Mouse (Mus musculus) right cerebral cortex, postnatal 14 days (tissue): ENCODE results near the gene Rd3l.
A peak's percentile ranks its signal among the peaks of the same experiment; 100 is the strongest.
"Not testable (repeated sequence)": the region's sequence is repeated elsewhere in the genome, so short reads cannot be mapped to it uniquely, and the experiment has no call there.

ENCODE experiments used
- DNase-seq: peaks from one replicate; pipeline ENCODE4 v3.0.0; 2022

Gene Rd3l

GRCm38 (mm10) chr12:111963339-111963738 lies 17.8 kb downstream of the Rd3l start:
- DNase-seq: no peak

GRCm38 (mm10) chr12:111958101-111958865 lies 22.8 kb downstream of the Rd3l start:
- peak; percentile 75 for DNase-seq

DNA sequence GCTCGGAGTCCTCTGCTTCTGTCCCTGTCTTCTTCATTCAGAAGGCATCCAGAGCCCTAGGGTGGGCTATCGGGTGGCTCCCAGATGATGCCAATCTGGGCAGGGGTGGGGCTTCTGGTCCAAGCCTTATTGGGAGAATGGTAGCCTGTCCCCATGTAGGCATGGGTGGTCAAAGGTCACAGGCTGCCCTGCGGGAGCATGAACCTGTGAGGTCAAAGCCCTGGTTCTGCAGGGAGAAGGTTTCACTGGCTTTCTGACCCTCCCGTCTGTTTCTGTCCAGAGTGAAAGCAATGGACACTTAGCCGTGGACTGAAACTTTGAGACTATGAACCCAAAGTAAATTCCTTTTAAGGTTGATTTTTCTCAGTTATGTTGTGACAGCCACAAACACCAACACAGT lies 24.9 kb downstream of the Rd3l start:
- DNase-seq: no peak

GRCm38 (mm10) chr12:111951701-111952100 lies 29.4 kb downstream of the Rd3l start:
- DNase-seq: no peak

GRCm38 (mm10) chr12:111950486-111950885 lies 30.6 kb downstream of the Rd3l start:
- no peak for DNase-seq

DNA sequence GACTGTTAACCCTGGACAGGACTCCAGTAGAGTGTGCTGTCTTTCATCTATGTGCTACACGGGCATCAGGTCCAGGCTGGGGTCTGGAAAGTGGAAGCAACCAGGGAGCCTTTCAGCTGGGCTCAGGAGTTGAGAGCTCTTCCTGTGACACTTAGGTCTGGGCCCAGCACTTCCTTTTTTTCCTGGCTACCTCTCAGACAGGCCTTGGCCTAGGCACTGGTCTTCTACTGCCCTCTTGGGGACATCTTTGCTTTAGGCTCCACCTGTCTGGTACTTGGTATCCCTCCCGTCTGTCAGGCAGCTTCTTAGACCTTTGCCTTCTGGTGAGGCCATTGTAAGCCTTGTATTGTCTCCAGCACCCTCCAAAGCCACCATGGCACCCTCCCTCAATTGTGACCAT lies 34.4 kb downstream of the Rd3l start:
- DNase-seq: peak; percentile 19

- not testable (repeated sequence) for DNase-seq
Observed at GRCm38 (mm10) chr12:111945765-111946655, 35.1 kb downstream of the Rd3l start.

GRCm38 (mm10) chr12:111945115-111945514 lies 36.0 kb downstream of the Rd3l start:
- DNase-seq: no peak

DNA sequence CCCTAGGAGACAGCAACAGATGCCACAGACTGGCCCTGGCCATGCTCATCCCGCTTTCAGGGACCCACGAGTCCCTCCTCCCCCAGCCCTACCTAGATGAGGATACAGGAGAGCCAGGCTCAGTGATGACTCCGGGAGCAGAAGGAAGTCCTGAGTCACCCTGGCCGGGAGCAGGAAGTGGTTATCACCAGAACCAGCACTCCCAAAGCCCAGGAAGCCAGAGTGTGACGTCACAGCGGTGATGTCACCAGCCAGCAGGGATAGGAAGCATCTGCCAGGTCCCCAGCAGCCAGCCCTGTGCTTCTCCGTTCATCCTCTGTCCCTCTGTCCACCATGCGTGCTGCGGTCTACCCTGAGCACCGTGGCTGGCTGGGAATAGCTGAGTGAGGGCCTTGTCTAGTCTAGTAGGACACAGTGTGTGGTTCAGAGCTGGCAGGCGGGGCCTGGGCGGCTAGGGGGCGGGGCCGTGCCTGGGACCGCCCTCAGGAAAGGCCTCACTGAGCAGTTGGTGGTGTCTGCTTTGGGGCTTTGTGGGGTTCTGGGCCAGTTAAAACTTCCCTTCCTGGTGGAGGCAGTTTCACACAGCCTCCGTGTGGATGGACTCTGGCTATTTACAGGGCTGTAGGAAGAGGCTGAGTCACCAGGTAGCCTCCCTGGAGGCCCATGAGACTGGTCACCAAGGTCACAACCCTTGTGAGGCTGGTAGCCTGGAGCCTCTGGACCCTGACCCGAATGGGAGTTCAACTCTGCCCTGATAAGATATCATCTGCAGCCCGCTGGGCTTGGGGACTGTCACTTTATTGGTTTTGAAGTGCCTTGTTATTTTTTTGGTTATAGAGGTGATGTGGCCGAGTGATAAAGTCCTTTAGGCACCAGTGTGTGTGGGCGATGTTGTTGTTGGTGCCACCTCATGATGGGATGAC lies 36.8 kb downstream of the Rd3l start:
- not testable (repeated sequence) for DNase-seq

DNA sequence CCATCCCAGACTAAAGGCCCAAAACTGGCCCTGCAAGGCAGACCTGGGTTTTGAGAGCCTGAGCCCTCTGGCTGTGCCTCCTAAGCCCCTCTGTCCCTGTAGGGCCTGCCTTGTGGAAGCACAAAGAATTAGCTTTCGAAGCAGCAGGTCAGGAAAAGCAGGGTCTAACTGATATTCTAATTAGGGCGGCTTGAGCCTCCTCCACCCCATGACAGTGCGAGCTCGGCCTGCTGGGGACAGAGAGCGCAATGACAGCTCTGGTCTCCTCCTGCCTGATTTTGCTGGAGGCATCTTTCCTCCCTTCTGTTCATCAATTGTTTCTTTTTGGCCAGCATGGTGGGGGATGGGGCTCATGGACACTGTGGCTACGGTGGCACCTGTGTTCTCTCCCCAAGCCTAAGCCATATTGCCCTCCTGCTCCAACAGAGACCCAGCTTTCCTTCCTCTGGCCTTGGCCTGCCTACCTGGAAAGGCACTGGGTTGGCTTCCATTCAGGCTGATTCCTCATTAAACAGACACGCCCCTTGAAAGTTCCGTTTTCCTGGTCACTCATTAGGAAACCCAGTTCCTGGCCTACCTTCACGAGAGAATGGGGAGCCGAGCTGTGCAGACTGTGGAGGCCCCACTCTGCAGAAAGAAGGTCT lies 37.6 kb downstream of the Rd3l start:
- no peak for DNase-seq

- no peak for DNase-seq
Observed at GRCm38 (mm10) chr12:111938623-111939177, 42.4 kb downstream of the Rd3l start.

DNA sequence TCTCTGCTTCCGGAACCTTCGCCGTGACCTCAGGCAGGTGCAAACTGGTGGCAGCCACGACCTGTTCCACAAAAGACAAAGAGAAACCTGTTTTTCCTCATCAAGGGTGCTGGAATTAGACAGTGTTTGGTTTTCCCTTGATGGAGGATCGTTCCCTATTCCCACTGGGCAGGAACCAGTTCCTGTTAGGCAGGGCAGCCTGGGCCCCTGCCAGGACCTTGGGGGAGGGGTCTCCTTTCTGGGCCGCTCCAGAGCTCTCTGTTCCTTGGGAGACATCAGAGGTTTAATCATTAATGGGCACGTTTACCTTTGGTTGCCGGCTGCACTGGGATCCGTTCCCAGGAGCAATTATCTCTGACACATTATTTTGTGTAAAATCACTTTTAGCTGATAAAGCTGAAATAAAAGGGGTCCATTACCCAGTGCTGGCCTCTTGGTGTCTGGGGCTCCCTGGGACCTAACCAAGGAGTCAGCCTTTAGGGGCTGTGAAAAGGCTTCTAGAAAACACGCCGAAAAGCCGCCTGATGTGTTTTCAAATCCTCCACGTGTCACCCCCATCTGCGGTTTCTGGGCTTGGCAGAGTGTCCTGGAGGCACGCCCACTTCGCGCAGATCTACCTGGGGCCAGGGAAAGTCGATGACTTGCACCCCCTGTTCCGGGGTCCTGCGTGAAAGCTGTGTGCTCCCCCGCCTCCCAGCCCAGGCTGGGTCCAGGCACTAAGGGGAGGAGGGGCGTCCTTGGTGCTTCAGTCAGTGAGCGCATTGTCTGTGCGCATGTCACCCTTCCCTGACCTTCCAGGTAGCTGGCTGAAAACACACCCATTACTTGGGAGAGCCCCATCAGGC lies 44.2 kb downstream of the Rd3l start:
- DNase-seq: peak; percentile 24

DNA sequence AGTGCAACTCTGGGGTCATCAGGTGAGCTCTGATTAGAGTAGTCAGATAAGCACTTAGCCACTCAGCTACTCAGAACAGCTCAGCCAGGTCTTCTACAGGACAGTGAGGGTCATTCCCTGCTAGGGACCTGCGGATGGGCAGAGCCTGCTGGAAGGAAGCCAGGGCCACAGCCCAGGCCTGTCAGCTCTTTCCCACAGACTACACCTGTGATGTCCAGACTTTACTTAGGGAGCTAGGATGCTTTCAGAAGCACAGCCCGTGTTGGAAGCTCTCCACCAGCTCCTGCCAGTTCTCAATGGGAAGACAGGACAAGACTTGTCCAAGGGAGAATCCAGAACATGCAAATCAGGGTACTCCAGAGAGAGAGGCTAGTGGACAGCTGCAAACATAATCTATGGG lies 47.1 kb downstream of the Rd3l start:
- DNase-seq: no peak

- DNase-seq: no peak
Observed at GRCm38 (mm10) chr12:111933032-111933704, 47.9 kb downstream of the Rd3l start.

DNA sequence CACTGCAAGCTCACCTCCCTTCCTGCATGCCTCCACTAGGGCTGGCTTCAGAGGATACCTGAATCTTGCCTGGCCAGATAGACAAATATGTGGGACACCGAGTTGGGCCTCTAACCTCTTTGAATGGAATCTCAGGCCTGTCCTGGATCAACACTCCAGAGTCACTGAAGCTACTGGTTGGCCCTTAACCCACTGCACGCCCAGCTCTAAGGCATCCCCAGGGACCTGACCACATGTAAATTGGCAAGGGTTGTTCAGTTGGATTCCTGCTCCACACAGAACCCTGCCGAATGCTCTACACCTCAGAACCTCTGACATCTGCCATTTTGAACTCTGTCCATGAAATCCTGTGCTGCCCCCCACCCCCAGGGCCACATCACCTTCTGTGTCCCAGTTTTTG lies 48.6 kb downstream of the Rd3l start:
- no peak for DNase-seq

- DNase-seq: no peak
Observed at GRCm38 (mm10) chr12:111931411-111932025, 49.6 kb downstream of the Rd3l start.
